Mouse (Mus musculus) neural tube, embryonic 13.5 days (tissue): ENCODE measurements at regions not wholly inside any gene's neighbourhood (a gene's known extent, or its start where the extent isn't known, plus 50 kb on each side); places are given as distances from the start of the nearest gene placed in this dataset.
A peak's percentile ranks its signal among the peaks of the same experiment; 100 is the strongest.

ENCODE experiments used
- ATAC-seq: fragments of 200-750 bp; cut with Nextera tagmentation; 2 replicates; pipeline ENCODE4 v1.8.0; 2017; ENCODE audit warnings: low read depth, mild to moderate bottlenecking, moderate TSS enrichment, moderate library complexity
- H3K27ac ChIP-seq: fragments of 300-500 bp; sonication (generic); replicated peaks from 2 replicates; pipeline ENCODE4 v1.5.1; 2015; ENCODE audit warnings: moderate library complexity, mild to moderate bottlenecking, inconsistent platforms
- H3K27me3 ChIP-seq: fragments of 300-500 bp; sonication (generic); 2 replicates; pipeline ENCODE4 v1.6.1; 2015; ENCODE audit warnings: mild to moderate bottlenecking, inconsistent platforms
- H3K36me3 ChIP-seq: fragments of 300-500 bp; sonication (generic); 2 replicates; pipeline ENCODE4 v1.6.1; 2015; ENCODE audit warnings: mild to moderate bottlenecking, inconsistent platforms
- H3K4me1 ChIP-seq: fragments of 300-500 bp; sonication (generic); replicated peaks from 2 replicates; pipeline ENCODE4 v1.6.1; 2015; ENCODE audit warnings: inconsistent platforms
- H3K4me2 ChIP-seq: fragments of 300-500 bp; sonication (generic); 2 replicates; pipeline ENCODE4 v1.6.1; 2015; ENCODE audit warnings: inconsistent platforms, mild to moderate bottlenecking, moderate library complexity
- H3K4me3 ChIP-seq: fragments of 300-500 bp; sonication (generic); 2 replicates; pipeline ENCODE4 v1.5.1; 2015; ENCODE audit warnings: mild to moderate bottlenecking, inconsistent platforms
- H3K9ac ChIP-seq: fragments of 300-500 bp; sonication (generic); 2 replicates; pipeline ENCODE4 v1.6.1; 2015; ENCODE audit warnings: moderate library complexity, mild to moderate bottlenecking, inconsistent platforms
- H3K9me3 ChIP-seq: fragments of 300-500 bp; sonication (generic); 2 replicates; pipeline ENCODE4 v1.6.1; 2016; ENCODE audit warnings: inconsistent platforms
- WGBS: fragments of 180-500 bp; shearing (Covaris S2); methylation state at CpG from one replicate; pipeline ENCODE4 v1.1.7; 2015; 5-methylcytosine and 5-hydroxymethylcytosine counted together

DNA sequence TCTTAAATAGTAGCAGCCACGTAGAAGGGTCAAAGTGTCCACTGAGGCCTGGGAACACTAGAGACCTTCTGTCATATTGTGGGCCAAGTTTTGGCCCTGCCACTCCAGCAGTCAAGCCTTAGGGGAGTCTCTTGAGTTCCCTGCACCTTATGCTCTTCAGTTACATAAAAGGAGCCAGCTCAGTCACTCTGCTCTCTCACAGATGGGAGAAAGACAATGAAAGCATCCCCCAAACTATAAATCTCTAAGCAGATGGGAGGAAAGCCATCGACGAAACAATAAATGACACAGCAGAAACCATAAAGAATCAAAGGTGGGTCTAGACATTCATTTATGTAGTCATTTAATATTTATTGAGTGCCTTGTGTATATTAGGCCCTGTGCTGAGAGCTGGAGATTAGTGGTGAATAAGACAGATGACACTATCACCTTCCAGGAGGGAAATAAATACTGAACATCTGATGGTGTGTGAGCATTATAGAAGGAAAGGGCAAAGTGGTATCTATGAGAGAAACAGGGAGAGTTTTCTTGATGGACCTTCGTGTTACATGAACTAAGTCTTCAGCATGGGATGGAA is 137.5 kb upstream of the Synpr start:
- peaks cover 5% of the 10 kb centered on the region; the same call in 1 of the 2 replicates for H3K4me1 ChIP-seq
- 0 out of 2 replicates have a peak overlapping the region, but pooled peaks have one; percentile 1 for H3K27ac ChIP-seq
- peak; percentile 75 for ATAC-seq
- H3K4me2 ChIP-seq = no peak overlapping the region
- no peaks in the 10 kb centered on the region for H3K9me3 ChIP-seq
- no peak overlapping the region for H3K4me3 ChIP-seq
- H3K36me3 ChIP-seq = no peaks in the 10 kb centered on the region
- 50% methylated on average over 4 of the region's 4 CpGs for WGBS
- no peak overlapping the region for H3K9ac ChIP-seq
- H3K27me3 ChIP-seq = no peaks in the 10 kb centered on the region

DNA sequence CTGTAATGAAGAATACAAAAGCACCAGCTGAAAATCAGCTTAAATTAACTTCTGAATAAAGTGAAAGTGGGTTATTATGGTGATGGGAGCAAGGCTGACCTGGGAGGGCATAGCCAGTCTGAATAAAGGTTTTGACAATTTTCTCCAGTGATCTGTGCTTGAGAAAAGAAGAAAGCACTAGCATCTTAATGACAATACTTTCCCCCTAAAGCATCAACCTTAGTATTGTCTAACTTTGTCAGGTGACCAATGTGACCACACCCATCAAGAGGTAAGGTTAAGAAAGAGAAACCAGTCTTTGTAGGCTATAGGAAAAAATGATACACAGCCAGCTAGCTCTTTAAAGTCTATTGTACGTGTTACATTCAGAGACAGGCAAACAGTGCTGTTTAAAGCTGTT is 135.0 kb upstream of the Synpr start:
- no peak overlapping the region for H3K27ac ChIP-seq
- no peak overlapping the region for H3K4me3 ChIP-seq
- H3K27me3 ChIP-seq = no peaks in the 10 kb centered on the region
- ATAC-seq = no peak
- 93% methylated on average over 1 of the region's 1 CpGs for WGBS
- no peaks in the 10 kb centered on the region for H3K9me3 ChIP-seq
- no peaks in the 10 kb centered on the region for H3K36me3 ChIP-seq
- peaks cover 5% of the 10 kb centered on the region; the same call in 1 of the 2 replicates for H3K4me1 ChIP-seq
- H3K9ac ChIP-seq = no peak overlapping the region
- no peak overlapping the region for H3K4me2 ChIP-seq

DNA sequence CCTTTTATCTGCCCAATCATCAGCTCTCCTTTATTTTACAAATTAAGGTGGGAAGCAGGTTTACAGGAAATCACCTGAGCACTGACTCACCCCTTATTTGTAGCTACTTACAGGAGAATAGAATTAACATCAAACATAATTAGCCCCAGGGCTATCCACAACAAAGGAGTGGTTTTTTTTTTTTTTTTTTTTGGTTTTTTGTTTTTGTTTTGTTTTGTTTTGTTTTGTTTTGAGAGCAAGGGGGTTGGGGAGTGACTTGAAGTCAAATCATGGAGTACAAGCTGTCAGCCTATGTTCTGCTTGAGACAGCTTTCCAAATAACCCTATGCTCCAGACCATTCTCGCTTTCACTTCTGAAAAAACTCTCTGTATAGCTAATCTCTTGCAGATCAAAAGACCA is 132.9 kb upstream of the Synpr start:
- Histone ChIP-seq H3K4me1 (0 out of 2 replicates have a peak, but pooled peaks cover 5% of the 10 kb centered on the region), H3K36me3 (no peaks in the 10 kb centered on the region), H3K9ac (no peak overlapping the region), H3K9me3 (no peaks in the 10 kb centered on the region), H3K27ac (no peak overlapping the region), H3K27me3 (no peaks in the 10 kb centered on the region), H3K4me3 (no peak overlapping the region), H3K4me2 (no peak overlapping the region)
- no peak for ATAC-seq
- 83% methylated on average over 1 of the region's 1 CpGs for WGBS

DNA sequence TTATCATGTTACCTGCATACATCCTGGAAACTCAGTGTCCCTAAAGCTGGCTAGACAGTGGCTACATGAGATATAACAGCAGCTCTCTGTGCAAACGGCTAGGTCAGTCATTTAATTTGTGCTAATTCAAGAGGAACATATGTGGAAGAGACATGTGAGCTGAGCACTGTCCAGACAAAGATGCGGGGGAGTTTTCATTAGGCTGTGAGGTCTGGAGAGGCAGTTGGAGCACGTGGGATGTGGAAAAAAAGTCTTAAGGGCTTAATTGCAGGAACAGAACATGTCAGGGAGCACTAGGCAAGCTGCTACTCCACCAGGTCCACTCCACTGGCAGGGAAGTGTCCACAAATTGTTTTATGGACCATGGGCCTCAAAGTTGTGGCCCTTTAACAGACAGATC is 108.4 kb upstream of the Synpr start:
- Histone ChIP-seq H3K9ac (no peak overlapping the region), H3K27ac (no peak overlapping the region), H3K9me3 (no peaks in the 10 kb centered on the region), H3K4me1 (no peaks in the 10 kb centered on the region), H3K4me2 (no peak overlapping the region), H3K36me3 (no peaks in the 10 kb centered on the region), H3K27me3 (no peaks in the 10 kb centered on the region), H3K4me3 (no peak overlapping the region)
- no peak for ATAC-seq
- whole genome bisulfite sequencing = 56% methylated on average over 3 of the region's 3 CpGs

DNA sequence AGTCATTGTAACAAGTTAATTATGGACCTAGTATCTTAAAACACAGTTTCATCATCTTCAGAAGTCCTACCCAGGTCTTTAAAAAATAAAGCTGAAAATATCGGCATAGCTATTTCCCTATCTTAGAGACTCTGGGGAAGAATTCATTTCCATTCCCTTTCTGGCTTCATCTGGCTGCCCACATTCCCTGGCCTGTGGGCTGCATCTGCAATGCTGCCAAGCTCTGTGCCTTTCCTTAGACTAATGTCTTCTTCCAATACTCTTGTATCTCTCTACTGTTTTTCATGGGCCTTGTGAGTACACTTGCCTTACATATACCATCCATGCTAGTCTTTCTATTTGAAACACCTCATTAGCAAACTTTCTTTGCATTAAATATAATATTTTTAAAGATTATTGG is 106.7 kb upstream of the Synpr start:
- no peak overlapping the region for H3K4me2 ChIP-seq
- no peaks in the 10 kb centered on the region for H3K36me3 ChIP-seq
- no peaks in the 10 kb centered on the region for H3K4me1 ChIP-seq
- no peak for ATAC-seq
- 95% methylated on average over 1 of the region's 1 CpGs for WGBS
- H3K4me3 ChIP-seq = no peak overlapping the region
- H3K27me3 ChIP-seq = no peaks in the 10 kb centered on the region
- no peaks in the 10 kb centered on the region for H3K9me3 ChIP-seq
- H3K27ac ChIP-seq = no peak overlapping the region
- no peak overlapping the region for H3K9ac ChIP-seq

DNA sequence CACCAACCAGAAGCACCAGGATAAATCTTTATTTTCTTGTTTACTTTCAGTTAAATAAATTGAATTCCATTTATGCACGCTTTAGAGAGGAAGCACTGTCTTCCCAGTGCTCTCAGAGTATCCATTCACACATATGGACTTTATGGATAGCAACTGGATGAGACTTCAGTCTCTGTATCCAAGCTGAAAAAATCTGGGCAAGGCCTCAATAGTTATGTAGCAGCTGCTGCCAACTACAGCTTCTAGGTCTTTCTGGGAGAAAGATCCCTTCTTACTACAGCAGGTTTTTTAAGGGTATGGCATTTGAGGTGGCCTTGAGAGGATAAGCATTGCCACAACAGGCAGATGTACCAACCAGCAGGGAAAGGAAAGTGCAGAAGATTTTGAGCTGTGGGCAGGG is 93.8 kb upstream of the Synpr start:
- no peak overlapping the region for H3K9ac ChIP-seq
- no peaks in the 10 kb centered on the region for H3K36me3 ChIP-seq
- H3K4me3 ChIP-seq = no peak overlapping the region
- no peak for ATAC-seq
- H3K4me2 ChIP-seq = no peak overlapping the region
- H3K27me3 ChIP-seq = no peaks in the 10 kb centered on the region
- WGBS = 76% methylated on average over 1 of the region's 1 CpGs
- H3K9me3 ChIP-seq = no peaks in the 10 kb centered on the region
- H3K27ac ChIP-seq = no peak overlapping the region
- H3K4me1 ChIP-seq = no peaks in the 10 kb centered on the region

DNA sequence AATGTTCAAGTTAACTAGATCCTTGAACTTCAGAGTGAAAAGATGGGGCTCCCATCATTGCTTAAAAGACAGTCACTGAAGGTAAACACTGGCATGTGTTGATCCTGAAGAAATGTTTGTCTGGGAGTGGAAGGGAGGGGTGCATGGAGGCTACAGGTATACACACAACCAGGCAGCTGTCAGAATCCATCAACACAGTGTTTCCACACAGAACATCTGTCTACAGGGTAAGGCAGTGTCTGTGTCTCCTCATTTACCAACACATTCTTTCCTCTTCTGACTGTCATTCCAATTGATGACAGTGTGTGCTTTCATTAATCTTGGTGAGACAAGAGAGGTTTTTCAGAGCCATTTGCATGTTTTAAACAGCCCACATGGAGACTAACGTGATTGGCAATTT is 91.8 kb upstream of the Synpr start:
- WGBS = 49% methylated on average over 1 of the region's 1 CpGs
- no peaks in the 10 kb centered on the region for H3K4me1 ChIP-seq
- no peaks in the 10 kb centered on the region for H3K36me3 ChIP-seq
- no peak overlapping the region for H3K4me2 ChIP-seq
- no peak overlapping the region for H3K27ac ChIP-seq
- H3K9ac ChIP-seq = no peak overlapping the region
- no peaks in the 10 kb centered on the region for H3K27me3 ChIP-seq
- H3K9me3 ChIP-seq = no peaks in the 10 kb centered on the region
- no peak for ATAC-seq
- no peak overlapping the region for H3K4me3 ChIP-seq

DNA sequence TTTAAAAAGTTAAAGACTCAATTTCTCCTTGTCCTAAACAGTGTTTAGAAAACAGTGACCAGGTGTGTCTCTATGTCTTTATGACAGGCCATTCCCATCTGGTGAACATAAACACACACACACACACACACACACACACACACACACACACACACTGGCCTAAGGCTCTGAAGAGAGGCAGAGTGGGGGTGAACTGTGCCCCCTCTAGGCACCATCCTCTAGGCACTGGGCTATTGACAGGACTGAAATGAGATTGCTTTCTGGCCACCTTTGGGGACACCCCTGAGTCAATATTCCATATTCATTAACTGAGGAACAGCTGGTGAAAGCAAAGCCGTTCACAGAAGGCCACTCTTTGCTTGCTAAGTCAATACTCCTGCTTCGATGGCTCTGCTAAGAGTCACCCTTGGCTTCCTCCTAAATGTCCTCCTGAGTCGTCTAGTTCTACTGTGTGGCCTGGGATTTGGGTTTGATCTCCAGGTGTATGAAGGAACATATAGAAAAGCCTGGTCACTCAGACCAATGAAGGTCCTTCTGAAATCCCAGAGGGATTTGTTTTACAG is 87.2 kb upstream of the Synpr start:
- Histone ChIP-seq H3K9ac (no peak overlapping the region), H3K36me3 (no peaks in the 10 kb centered on the region), H3K4me1 (no peaks in the 10 kb centered on the region), H3K9me3 (no peaks in the 10 kb centered on the region), H3K27me3 (no peaks in the 10 kb centered on the region), H3K27ac (no peak overlapping the region), H3K4me3 (no peak overlapping the region), H3K4me2 (no peak overlapping the region)
- WGBS = 49% methylated on average over 3 of the region's 3 CpGs
- no peak for ATAC-seq

DNA sequence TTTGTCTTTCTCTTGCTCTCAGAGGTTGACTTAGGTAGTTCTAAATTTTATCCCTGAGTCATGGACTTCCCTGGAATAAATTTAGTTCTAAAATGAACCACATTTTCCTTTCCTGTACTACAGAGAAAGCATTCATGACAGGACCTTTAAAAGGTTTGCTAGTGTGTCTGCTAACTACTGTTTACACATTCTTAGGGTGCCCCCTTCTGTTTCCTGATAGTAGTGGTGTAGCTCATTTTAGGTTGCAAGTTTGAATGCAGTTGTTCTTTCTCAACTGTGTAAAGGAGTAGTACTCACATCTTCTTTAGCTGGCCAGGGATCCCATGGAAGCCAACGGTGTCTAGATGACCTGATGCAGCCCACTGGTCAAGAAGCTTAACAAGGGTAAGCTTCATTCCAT is 86.1 kb upstream of the Synpr start:
- Histone ChIP-seq H3K27me3 (no peaks in the 10 kb centered on the region), H3K4me3 (no peak overlapping the region), H3K36me3 (no peaks in the 10 kb centered on the region), H3K4me2 (no peak overlapping the region), H3K27ac (no peak overlapping the region), H3K4me1 (no peaks in the 10 kb centered on the region), H3K9ac (no peak overlapping the region), H3K9me3 (no peaks in the 10 kb centered on the region)
- WGBS = 57% methylated on average over 1 of the region's 1 CpGs
- peak; percentile 82 for ATAC-seq

DNA sequence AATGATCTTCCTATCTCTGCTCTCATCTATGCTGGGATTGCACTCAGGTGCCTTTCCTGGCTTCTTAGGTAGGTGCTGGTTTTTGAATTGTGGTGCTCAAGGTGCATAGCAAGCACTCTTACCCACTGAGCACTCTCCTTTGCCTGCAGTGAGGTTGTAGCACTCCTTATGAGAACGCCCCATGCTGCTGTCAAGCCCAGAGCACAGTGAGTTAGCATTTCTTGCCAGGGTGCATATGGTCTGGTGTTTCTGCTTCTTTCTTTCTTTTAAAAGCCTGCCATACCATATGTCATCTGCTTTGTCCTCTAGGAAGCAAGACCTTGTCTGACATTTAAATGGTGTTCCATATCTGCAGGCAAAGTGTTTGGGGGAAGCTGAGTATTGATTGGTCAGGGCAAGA is 71.9 kb upstream of the Synpr start:
- no peak for ATAC-seq
- Histone ChIP-seq H3K27ac (no peak overlapping the region), H3K27me3 (no peaks in the 10 kb centered on the region), H3K36me3 (no peaks in the 10 kb centered on the region), H3K9me3 (peaks cover 5% of the 10 kb centered on the region; the same call in 1 of the 2 replicates), H3K4me2 (no peak overlapping the region), H3K9ac (no peak overlapping the region), H3K4me3 (no peak overlapping the region), H3K4me1 (no peaks in the 10 kb centered on the region)
- 83% methylated on average over 1 of the region's 1 CpGs for WGBS
